Mouse (Mus musculus) CD4-positive naive resting alpha-beta T cell, adult 57 days (primary cell): ENCODE measurements around the gene Hcfc2. TPM values are rescaled to one million over a fixed set of nuclear protein-coding genes. Genes with fewer than 3 reads are reported as not detected.

Source experiments
- total RNA-seq: library from RNA; stranded (reverse); gene quantifications from one replicate; pipeline ENCODE4 v1.2.4, GENCODE M21; 2023

Gene Hcfc2
- total RNA-seq = 21.0 TPM

DNA sequence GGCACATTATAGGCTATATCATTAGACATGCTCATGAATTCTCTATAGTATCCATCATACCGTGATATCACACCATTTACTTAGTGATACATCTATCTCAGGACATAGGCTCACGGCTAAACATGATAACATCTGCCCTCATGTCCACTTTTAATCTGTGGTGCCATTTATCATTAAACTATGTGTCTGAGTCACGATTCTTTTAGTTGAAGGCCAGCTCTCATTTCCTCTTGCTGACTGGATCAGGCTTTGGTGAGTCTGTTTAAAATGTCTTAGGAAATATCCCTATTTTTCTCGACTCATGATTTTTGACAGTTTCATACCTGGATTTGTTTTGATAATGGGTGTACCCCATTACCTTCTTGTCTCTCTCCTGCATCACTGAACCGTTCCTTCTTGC lies at the start of gene Hcfc2:
Hcfc2 (plus strand) TSS at position 205 of the 400 bp plus-strand sequence.

DNA sequence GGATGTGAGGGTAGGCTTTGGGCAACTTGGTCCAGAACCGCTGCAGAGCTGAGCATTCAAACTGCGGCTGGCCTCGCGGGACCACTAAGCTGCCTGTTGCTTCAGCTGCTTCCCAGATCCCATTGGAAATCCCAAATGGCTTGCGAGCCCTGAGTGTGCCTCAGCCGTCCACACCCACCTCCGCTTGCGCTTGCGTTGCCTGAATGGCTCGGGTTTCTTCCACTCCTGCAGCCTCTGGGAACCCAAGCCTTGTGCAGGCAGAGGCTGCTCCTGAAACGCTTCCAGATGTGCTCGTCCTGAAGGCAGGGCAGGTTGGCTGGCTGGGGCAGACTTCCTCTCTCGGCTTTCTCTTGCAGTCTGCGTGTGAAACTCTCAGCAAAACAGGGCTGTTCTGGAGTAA lies 5.5 kb upstream of the Hcfc2 start, which contains the start of gene Glt8d2:
Glt8d2 (minus strand) TSS at position 157 of the 400 bp plus-strand sequence.

DNA sequence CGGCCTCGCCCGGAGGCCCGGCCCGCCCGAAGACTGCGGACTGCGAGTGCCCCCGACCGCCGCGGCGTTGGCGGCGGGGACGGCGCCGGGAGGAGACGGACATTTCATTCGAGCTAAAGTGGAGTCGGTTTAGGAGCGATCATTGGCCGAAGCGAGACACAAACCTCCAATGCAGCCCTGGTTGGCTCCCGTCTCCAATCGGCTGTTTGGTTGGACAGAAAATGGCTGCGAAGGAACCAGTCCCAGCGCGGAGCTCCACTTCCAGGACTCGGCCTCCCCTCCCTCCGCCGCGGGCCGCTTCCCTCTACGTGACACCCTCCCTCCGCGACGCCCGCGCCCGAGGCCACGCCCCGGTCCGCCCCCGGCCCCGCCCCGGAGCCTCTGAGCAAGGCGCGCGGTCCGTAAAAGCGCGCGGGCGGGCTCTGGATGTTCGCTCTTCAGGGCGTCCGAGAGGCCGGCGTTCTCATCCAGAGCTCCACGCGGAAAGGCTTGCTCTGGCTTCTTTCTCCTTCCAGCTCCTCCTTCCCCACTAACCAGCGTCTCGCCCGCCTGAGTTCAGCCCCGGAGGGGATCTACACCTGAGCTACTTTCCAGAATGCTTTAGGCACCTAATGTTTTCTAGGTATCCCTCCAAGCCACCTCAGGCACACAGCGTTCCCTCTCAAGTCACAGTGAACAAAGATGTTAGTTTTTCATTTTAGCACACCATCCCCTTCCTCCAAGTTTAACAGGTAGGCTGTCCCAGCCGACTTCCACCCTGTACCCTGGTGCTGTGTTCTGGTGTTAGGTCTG lies 68.1 kb downstream of the Hcfc2 start, which contains the start of gene Nfyb:
Nfyb (minus strand) TSS at position 305 of the 792 bp plus-strand sequence.

Other genes starting within 250 kb of the Hcfc2 start
- gene Gm1553, start 203.5 kb upstream of the Hcfc2 start, total RNA-seq = not detected
- 9.9 TPM for gene 1190007I07Rik, start 72.9 kb upstream of the Hcfc2 start, total RNA-seq
- gene Tdg, start 66.3 kb upstream of the Hcfc2 start, total RNA-seq = 105 TPM
- gene Glt8d2, start 5.5 kb upstream of the Hcfc2 start, total RNA-seq = 1.3 TPM
- 37.7 TPM for gene Nfyb, start 68.0 kb downstream of the Hcfc2 start, total RNA-seq
- gene Txnrd1, start 137.8 kb downstream of the Hcfc2 start, total RNA-seq = 34.9 TPM
- 5.2 TPM for gene Eid3, start 170.5 kb downstream of the Hcfc2 start, total RNA-seq